Mouse (Mus musculus) cortical plate, adult 2 months (tissue): Measurements from ENCODE around the gene Mtf1.

Source experiments
- CTCF ChIP-seq: fragments of 200-500 bp; IDR thresholded peaks from 2 replicates; pipeline ENCODE4 v1.5.1; 2011; ENCODE audit warnings: mild to moderate bottlenecking, control low read depth, low read length; ENCODE audit not compliant: insufficient read depth; ENCODE audit errors: extremely low read depth
- POLR2A ChIP-seq: fragments of 200-500 bp; IDR thresholded peaks from 2 replicates; pipeline ENCODE4 v1.6.1; 2011; ENCODE audit warnings: mild to moderate bottlenecking, low read length, control low read depth; ENCODE audit not compliant: insufficient read depth; ENCODE audit errors: extremely low read depth

- no peak for TF ChIP-seq CTCF
- no peak for TF ChIP-seq POLR2A
Measured at GRCm38 (mm10) chr4:124768963-124769591, 32.8 kb upstream of the Mtf1 start.
